Mouse (Mus musculus): Measurements from ENCODE around the gene Pdlim5. TPM values are rescaled to one million over a fixed set of nuclear protein-coding genes. Genes with fewer than 3 reads are reported as not detected.

Gene Pdlim5
- polyA plus RNA-seq, 1 experiment from 2014 or later: 10.8 TPM

DNA sequence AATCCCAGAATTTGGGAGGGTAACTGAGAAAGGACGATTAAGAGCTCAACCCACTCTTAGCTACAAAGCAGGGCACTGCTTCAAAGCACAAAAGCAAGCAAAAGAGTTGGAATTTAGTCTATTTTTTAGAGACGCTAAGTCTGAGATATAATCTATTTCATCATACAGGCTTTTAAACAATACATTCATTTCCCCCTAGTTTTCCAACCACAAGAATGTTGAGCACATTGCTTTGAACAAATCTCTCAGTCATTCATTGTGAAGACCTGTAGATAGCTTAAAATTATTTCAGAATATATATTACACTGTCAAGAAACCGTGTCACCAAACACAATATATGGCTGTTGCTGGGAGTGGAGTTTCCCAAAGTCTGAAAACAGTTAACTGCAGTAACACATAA is 65.1 kb downstream of the Pdlim5 start:
- H3K36me3 ChIP-seq: no peaks in the 10 kb centered on the region
- H3K27me3 ChIP-seq: no peaks in the 10 kb centered on the region
- no peaks in the 10 kb centered on the region for H3K4me1 ChIP-seq
- H3K27ac ChIP-seq (replicated peaks): no peak overlapping the region
- no peak overlapping the region for H3K9ac ChIP-seq (replicated peaks)
- no peak overlapping the region for H3K4me2 ChIP-seq (replicated peaks)
- H3K4me3 ChIP-seq: no peak overlapping the region
- no peaks in the 10 kb centered on the region for H3K9me3 ChIP-seq
- 76% methylated on average over 3 of the region's 3 CpGs for WGBS
- no peak for ATAC-seq (replicated peaks)

DNA sequence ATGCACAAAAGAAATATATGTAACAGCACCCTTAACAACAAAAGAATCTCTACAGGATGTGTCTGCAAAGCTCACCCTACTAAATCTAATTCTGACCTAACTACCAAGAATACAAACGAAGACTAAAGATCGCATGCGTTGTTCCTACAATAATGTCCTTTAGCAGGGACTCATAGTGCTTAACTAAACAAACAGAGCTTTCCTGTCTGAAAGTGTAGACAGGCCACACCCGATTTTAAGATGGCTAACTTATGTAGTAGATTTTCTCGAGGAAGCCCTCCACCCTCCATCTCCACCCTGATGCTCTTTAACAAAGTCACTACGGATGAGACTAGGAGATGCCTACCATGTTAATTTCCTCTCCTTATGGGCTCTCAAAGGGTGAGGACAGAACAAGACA is 71.9 kb downstream of the Pdlim5 start:
- H3K27ac ChIP-seq (replicated peaks): no peak overlapping the region
- ATAC-seq (replicated peaks): no peak
- H3K4me3 ChIP-seq: no peak overlapping the region
- no peak overlapping the region for H3K9ac ChIP-seq (replicated peaks)
- H3K9me3 ChIP-seq: no peaks in the 10 kb centered on the region
- H3K4me1 ChIP-seq: no peaks in the 10 kb centered on the region
- 82% methylated on average over 6 of the region's 6 CpGs for WGBS
- no peaks in the 10 kb centered on the region for H3K27me3 ChIP-seq
- H3K36me3 ChIP-seq: no peaks in the 10 kb centered on the region
- H3K4me2 ChIP-seq (replicated peaks): no peak overlapping the region

DNA sequence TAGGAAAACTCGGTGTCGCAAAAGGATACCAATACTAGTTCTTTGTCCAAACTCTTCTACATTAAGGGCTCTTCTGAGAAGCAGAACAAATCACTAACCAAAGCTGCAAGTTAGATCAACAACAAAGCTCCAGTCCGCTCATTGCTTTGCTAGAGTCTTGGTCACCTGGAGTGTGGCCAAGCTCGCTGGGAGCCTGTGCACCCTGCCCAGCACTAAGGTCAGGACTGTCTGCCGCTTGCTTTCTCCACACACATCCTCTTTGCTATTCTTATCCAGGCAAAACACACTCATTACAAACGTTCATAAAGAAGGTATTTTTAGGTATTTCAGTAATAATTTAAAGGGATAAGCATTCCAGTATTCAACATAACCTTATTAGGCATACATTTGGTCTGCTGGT is 73.6 kb downstream of the Pdlim5 start:
- no peak overlapping the region for H3K4me2 ChIP-seq (replicated peaks)
- H3K36me3 ChIP-seq: no peaks in the 10 kb centered on the region
- no peaks in the 10 kb centered on the region for H3K9me3 ChIP-seq
- no peak overlapping the region for H3K9ac ChIP-seq (replicated peaks)
- no peaks in the 10 kb centered on the region for H3K27me3 ChIP-seq
- no peak for ATAC-seq (replicated peaks)
- H3K4me1 ChIP-seq: 0 out of 2 replicates have a peak, but pooled peaks cover 3% of the 10 kb centered on the region
- WGBS: 70% methylated on average over 6 of the region's 6 CpGs
- H3K27ac ChIP-seq (replicated peaks): no peak overlapping the region
- H3K4me3 ChIP-seq: no peak overlapping the region

DNA sequence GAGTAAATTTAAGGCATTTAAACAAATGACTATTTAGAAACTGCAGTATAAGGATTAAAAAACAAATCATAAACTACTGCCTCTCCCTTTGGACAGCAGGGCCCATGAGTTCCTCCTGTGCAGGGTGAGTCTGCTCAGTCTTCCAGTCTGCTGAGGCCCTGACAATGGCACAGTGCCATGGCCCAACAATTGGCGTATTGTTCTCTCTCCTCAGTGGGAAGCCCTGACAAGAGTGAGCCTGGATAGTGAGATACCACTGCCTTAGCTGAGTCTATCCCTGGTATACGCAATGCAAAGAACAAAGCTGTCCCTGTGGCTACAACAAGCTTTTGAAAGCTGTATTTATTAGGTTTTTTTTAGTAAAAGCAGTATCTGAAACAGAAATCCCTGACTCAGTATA is 77.3 kb downstream of the Pdlim5 start:
- no peak overlapping the region for H3K4me2 ChIP-seq (replicated peaks)
- H3K9ac ChIP-seq (replicated peaks): no peak overlapping the region
- H3K4me1 ChIP-seq: 0 out of 2 replicates have a peak, but pooled peaks cover 3% of the 10 kb centered on the region
- no peak overlapping the region for H3K27ac ChIP-seq (replicated peaks)
- H3K36me3 ChIP-seq: no peaks in the 10 kb centered on the region
- ATAC-seq (replicated peaks): peak; percentile 87
- 1% methylated on average over 2 of the region's 2 CpGs for WGBS
- no peaks in the 10 kb centered on the region for H3K9me3 ChIP-seq
- no peak overlapping the region for H3K4me3 ChIP-seq
- H3K27me3 ChIP-seq: no peaks in the 10 kb centered on the region

DNA sequence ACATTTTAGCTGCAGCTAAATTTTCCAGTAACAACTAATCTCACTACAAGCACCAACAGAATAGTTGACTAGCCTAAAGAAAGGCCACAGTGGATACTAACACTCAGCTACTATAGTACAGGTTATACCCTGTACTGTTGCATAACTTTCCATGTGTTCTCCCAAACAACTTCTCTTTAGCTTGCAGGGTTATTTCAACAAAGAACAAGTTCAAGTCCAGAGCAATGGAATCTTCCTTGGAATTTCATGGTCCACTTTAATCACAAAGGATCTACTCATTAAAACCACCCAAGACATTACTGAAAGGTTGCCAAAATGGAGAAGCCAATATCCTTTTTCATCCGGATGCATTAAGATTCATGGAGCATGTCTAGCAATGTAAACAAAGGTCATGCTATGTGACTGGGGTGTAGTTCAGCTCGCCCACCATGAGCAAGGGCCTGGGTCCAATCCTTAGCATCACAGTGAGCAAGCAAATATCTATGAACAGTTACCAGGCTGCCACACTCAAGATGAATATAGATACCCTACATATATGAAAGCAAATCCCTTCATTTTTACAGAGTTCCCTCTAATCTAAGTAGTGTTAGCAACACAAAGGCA is 79.3 kb downstream of the Pdlim5 start:
- no peak overlapping the region for H3K4me3 ChIP-seq
- no peak overlapping the region for H3K27ac ChIP-seq (replicated peaks)
- no peak overlapping the region for H3K4me2 ChIP-seq (replicated peaks)
- ATAC-seq (replicated peaks): no peak
- no peaks in the 10 kb centered on the region for H3K9me3 ChIP-seq
- WGBS: 40% methylated on average over 2 of the region's 2 CpGs
- H3K36me3 ChIP-seq: no peaks in the 10 kb centered on the region
- H3K27me3 ChIP-seq: no peaks in the 10 kb centered on the region
- peaks cover 9% of the 10 kb centered on the region for H3K4me1 ChIP-seq
- H3K9ac ChIP-seq (replicated peaks): no peak overlapping the region

DNA sequence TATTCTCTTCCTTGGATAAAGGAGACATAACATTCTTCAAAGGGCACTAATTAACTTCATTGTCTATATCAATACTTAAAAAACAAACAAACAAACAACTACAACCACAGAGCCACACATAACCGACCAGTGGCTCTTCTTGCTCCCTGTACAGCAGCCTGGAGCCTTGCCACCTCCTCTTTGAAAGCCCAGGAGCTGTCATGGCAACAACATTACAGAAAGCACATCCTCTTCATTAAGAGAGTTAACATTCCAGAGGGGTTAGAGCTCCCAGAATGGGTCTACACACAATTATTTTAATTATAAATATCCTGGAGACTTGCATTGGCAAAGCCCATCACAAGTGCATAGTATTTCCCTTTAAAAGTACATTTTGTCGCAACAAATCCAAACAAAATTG is 84.4 kb downstream of the Pdlim5 start:
- no peaks in the 10 kb centered on the region for H3K9me3 ChIP-seq
- peaks cover 21% of the 10 kb centered on the region for H3K4me1 ChIP-seq
- 16% methylated on average over 2 of the region's 2 CpGs for WGBS
- H3K36me3 ChIP-seq: no peaks in the 10 kb centered on the region
- no peak overlapping the region for H3K4me3 ChIP-seq
- no peak overlapping the region for H3K9ac ChIP-seq (replicated peaks)
- H3K4me2 ChIP-seq (replicated peaks): no peak overlapping the region
- H3K27ac ChIP-seq (replicated peaks): no peak overlapping the region
- no peaks in the 10 kb centered on the region for H3K27me3 ChIP-seq
- ATAC-seq (replicated peaks): peak; percentile 81

DNA sequence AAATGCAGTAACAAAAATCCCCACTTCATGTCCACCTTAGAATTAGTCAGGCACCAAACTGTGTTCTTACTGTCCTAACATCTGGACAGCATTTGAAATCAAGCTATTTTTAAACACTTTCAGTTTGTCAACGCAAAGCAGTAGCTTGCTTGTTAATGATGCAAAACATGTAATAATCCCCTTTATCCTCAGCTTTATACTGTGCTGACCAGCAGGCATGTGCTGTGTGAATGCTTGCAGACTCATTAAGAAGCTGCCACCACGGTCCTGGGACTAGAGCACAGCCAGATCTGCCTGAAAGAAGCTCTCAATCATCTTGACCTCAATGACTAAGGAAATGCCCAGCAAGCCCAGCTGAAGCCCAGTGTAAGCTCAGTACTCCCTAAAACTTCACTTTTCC is 85.0 kb downstream of the Pdlim5 start:
- H3K9me3 ChIP-seq: no peaks in the 10 kb centered on the region
- H3K9ac ChIP-seq (replicated peaks): no peak overlapping the region
- no peaks in the 10 kb centered on the region for H3K36me3 ChIP-seq
- H3K4me1 ChIP-seq: peaks cover 21% of the 10 kb centered on the region
- no peak overlapping the region for H3K4me3 ChIP-seq
- no peak overlapping the region; the same call in 1 of the 2 replicates for H3K4me2 ChIP-seq (replicated peaks)
- WGBS: 4% methylated on average over 2 of the region's 2 CpGs
- no peaks in the 10 kb centered on the region for H3K27me3 ChIP-seq
- peak overlapping the region; percentile 19; the same call in 1 of the 2 replicates for H3K27ac ChIP-seq (replicated peaks)
- ATAC-seq (replicated peaks): peak; percentile 87

DNA sequence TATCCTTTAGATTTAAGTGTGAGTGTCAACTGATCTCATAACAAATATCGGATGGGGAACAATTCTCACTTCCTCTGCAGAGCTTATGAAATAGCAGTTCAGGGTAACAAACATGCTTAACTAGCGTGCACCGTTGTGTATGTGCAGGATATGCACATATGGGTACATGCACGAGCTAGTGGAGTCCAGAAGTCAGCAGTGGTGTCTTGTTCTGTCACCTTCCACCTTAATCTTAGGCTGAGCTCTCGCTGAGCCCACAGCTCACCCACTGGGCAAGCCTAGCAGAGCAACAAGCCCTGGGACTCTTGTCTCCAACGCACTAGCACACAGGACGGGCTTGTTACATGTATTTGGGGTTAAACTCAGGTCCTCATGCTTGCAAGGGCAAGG is 100.2 kb downstream of the Pdlim5 start:
- 82% methylated on average over 7 of the region's 7 CpGs for WGBS
- Histone ChIP-seq H3K9me3 (no peaks in the 10 kb centered on the region), H3K4me3 (no peak overlapping the region), H3K27me3 (no peaks in the 10 kb centered on the region), H3K36me3 (no peaks in the 10 kb centered on the region), H3K27ac (replicated peaks) (no peak overlapping the region), H3K4me2 (replicated peaks) (no peak overlapping the region), H3K4me1 (no peaks in the 10 kb centered on the region), H3K9ac (replicated peaks) (no peak overlapping the region)
- peak; percentile 32; the same call in 1 of the 2 replicates for ATAC-seq (replicated peaks)

DNA sequence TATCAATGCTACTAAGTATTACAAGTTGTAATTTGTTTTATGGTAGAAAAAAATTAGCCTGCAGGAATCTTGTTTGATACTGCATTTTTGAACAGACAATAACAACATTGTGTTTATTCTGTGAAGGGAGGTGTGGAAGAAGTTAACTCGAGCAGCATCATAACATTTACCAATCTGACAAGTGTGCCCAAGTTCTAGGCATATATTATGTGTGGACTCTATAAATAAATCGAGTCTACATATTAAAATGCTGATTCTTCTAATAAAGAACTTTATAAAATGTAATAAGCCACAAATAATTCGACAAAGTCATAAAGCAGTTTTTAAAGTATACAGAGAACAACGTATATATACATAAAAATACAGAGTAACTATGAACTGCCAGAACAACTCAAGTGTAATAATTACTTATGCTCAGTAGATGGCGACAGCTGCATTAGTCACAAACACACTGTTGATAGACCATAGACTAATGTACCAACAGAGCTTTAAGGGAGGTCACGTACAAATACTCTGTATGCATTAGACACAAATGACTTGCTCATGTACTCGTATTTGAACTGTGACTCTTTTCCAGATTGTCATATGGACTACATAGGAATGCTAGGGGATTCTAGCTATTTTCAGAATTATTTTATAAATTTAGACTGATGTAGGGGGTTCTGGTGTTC is 100.7 kb downstream of the Pdlim5 start:
- Histone ChIP-seq H3K9ac (replicated peaks) (no peak overlapping the region), H3K27ac (replicated peaks) (no peak overlapping the region), H3K36me3 (no peaks in the 10 kb centered on the region), H3K9me3 (no peaks in the 10 kb centered on the region), H3K4me2 (replicated peaks) (no peak overlapping the region), H3K4me3 (no peak overlapping the region), H3K27me3 (no peaks in the 10 kb centered on the region), H3K4me1 (no peaks in the 10 kb centered on the region)
- WGBS: 24% methylated on average over 7 of the region's 7 CpGs
- peak; percentile 89 for ATAC-seq (replicated peaks)

DNA sequence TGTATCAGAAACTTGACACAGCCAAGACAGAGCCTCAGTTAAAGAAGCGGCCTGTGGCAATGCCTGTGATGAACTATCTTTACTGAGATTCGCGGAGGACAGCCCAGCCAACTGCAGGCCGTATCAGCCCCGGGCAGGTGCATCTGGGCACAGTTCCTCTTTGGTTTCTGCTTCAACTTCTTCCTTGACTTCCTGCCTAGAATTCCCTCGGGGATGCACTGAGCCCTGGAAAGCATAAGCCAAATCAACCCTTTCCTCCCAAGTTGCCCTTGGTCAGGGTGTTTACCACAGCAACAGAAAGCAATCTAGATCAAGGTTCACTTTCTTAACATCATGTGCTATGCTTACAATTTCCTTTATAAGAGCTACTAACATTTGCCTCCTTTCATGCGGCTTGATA is 101.9 kb downstream of the Pdlim5 start:
- Histone ChIP-seq H3K4me1 (no peaks in the 10 kb centered on the region), H3K27me3 (no peaks in the 10 kb centered on the region), H3K4me2 (replicated peaks) (no peak overlapping the region), H3K9me3 (no peaks in the 10 kb centered on the region), H3K27ac (replicated peaks) (no peak overlapping the region), H3K9ac (replicated peaks) (no peak overlapping the region), H3K36me3 (no peaks in the 10 kb centered on the region), H3K4me3 (no peak overlapping the region)
- ATAC-seq (replicated peaks): no peak
- 86% methylated on average over 7 of the region's 7 CpGs for WGBS

DNA sequence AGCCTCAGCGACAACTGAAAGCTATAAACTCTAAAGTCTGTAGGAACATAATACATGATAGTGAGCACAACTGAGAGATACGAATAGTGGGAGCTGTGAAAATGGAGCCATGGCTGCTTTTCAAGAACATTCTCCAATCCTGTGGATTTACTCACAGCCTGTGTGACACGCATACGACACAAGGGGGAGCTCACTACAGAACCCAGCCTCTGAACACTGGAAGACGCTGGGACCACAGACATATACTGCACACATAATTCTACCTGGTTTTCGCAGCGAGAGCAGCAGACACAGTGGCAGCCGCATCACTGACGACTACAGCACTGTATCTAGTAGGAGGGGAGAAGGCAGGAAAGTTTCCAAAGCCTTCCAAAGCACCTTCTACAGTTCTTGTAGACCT is 112.8 kb downstream of the Pdlim5 start:
- Histone ChIP-seq H3K4me2 (replicated peaks) (no peak overlapping the region; the same call in 1 of the 2 replicates), H3K36me3 (no peaks in the 10 kb centered on the region), H3K4me3 (0 out of 2 replicates have a peak overlapping the region, but pooled peaks have one; percentile 11), H3K9ac (replicated peaks) (no peak overlapping the region), H3K27me3 (no peaks in the 10 kb centered on the region), H3K27ac (replicated peaks) (no peak overlapping the region), H3K4me1 (peaks cover 3% of the 10 kb centered on the region; the same call in 1 of the 2 replicates), H3K9me3 (no peaks in the 10 kb centered on the region)
- WGBS: 40% methylated on average over 9 of the region's 9 CpGs
- peak; percentile 93 for ATAC-seq (replicated peaks)

DNA sequence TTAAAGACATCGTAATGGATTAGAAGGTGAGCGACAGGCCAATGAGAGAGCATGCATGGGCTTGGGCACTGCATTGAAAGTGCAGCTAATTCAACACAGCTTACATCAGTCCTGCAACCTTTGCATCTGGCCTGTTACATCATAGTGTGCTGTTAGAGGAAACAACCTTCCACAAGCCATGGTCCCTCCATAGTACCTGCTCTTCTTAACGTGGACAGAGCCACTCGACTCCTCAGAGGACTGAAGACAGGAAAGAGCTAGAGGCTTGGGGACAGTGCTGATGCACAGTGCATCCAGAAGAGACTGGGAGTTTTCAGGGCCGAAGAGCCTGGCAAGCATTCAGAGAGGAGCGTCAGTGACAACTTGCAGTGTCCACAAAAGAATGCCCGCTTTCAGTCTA is 113.8 kb downstream of the Pdlim5 start:
- Histone ChIP-seq H3K27ac (replicated peaks) (no peak overlapping the region), H3K4me1 (peaks cover 3% of the 10 kb centered on the region; the same call in 1 of the 2 replicates), H3K4me3 (no peak overlapping the region), H3K27me3 (no peaks in the 10 kb centered on the region), H3K36me3 (no peaks in the 10 kb centered on the region), H3K9ac (replicated peaks) (no peak overlapping the region), H3K4me2 (replicated peaks) (no peak overlapping the region), H3K9me3 (no peaks in the 10 kb centered on the region)
- WGBS: 84% methylated on average over 7 of the region's 7 CpGs
- no peak for ATAC-seq (replicated peaks)

DNA sequence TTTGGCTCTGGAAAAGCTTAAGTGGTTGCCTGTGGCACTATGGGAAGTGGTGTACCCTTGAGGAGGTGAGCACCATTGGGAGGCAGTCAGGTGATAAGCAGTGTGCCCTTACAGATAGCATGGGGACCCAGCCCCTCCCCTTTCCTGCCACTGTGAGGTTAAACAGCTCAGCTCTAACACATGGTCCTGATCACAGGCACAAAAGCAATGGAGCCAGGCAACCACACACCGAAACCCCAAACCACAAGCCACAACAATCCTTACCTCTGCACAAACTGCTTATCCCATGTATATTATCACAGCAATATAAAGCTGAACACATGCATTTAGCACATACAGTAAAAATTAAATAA is 114.4 kb downstream of the Pdlim5 start:
- WGBS: 72% methylated on average over 1 of the region's 1 CpGs

More for the DNA sequence above, 114.4 kb downstream of the Pdlim5 start:
- Histone ChIP-seq H3K27ac (replicated peaks) (no peak overlapping the region), H3K4me1 (peaks cover 3% of the 10 kb centered on the region; the same call in 1 of the 2 replicates), H3K9ac (replicated peaks) (no peak overlapping the region), H3K27me3 (no peaks in the 10 kb centered on the region), H3K4me3 (no peak overlapping the region), H3K9me3 (no peaks in the 10 kb centered on the region), H3K4me2 (replicated peaks) (no peak overlapping the region), H3K36me3 (no peaks in the 10 kb centered on the region)
- ATAC-seq (replicated peaks): peak; percentile 57

Data from forebrain, embryonic 15.5 days (tissue).